Mouse (Mus musculus) lung, adult 2 months (tissue): ENCODE results near the gene Tnfrsf8.

Source experiments
- CTCF ChIP-seq: fragments of 200-500 bp; IDR thresholded peaks from 2 replicates; pipeline ENCODE4 v1.5.1; 2011; ENCODE audit warnings: mild to moderate bottlenecking, low read length, control low read depth; ENCODE audit not compliant: insufficient read depth
- POLR2A ChIP-seq: fragments of 200-500 bp; IDR thresholded peaks from 2 replicates; pipeline ENCODE4 v1.6.1; 2011; ENCODE audit warnings: low read depth, mild to moderate bottlenecking, control low read depth, low read length, borderline replicate concordance; ENCODE audit errors: extremely low read depth

DNA sequence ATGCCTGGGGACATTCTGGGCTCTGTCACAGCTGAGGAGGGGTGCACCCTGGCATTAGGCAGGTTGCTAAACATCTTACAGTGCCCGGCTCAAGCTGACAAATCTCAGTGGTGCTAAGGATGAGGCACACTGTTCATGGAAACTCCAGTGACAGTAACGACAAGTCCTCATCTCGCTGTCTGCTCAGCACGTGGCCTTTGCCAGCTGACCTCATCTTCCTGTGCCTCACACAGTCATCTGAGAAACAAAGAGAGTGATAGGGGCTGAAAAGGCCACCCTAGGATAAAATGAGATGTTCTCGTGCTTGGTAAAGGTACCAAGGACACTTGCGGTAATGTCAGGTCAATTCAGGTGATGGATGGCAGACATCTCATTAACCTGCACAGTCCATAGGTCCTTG lies 31.5 kb downstream of the Tnfrsf8 start:
- TF ChIP-seq CTCF (no peak), POLR2A (no peak)
